Mouse (Mus musculus) G1E (cell line): Measurements from ENCODE around the gene Slc35c2.

Experiments used
- CTCF ChIP-seq: IDR thresholded peaks from 2 replicates; pipeline ENCODE4 v1.5.1; 2012; ENCODE audit warnings: low read depth, low read length, inconsistent platforms, mixed read lengths
- GATA1 ChIP-seq: IDR thresholded peaks from 2 replicates; pipeline ENCODE4 v1.6.1; 2012; ENCODE audit warnings: borderline replicate concordance, low read length, inconsistent platforms, mixed read lengths
- GATA2 ChIP-seq: IDR thresholded peaks from 2 replicates; pipeline ENCODE4 v1.6.1; 2012; ENCODE audit warnings: low read depth, low read length, inconsistent platforms, borderline replicate concordance
- POLR2AphosphoS5 ChIP-seq: IDR thresholded peaks from 2 replicates; pipeline ENCODE4 v1.6.1; 2012; ENCODE audit warnings: low read depth, low read length, inconsistent platforms; ENCODE audit not compliant: insufficient replicate concordance
- TAL1 ChIP-seq: conservative IDR thresholded peaks from 2 replicates; pipeline ENCODE4 v1.6.1; 2012; ENCODE audit warnings: low read depth, low read length, inconsistent platforms, mixed read lengths

- no peak for TF ChIP-seq CTCF
- TF ChIP-seq TAL1, result no peak
- no peak for TF ChIP-seq GATA1
- no peak for TF ChIP-seq GATA2
- TF ChIP-seq POLR2AphosphoS5, result no peak
Observed at GRCm38 (mm10) chr2:165314197-165314596, 26.5 kb upstream of the Slc35c2 start.
